Mouse (Mus musculus) midbrain, postnatal 0 days (tissue): ENCODE results near the gene Tiam2. TPM values are rescaled to one million over a fixed set of nuclear protein-coding genes. Genes with fewer than 3 reads are reported as not detected.

Experiments used
- ATAC-seq: fragments of 200-750 bp; cut with Nextera tagmentation; 2 replicates; pipeline ENCODE4 v1.8.0; 2017; ENCODE audit warnings: moderate number of reproducible peaks, mild to moderate bottlenecking, moderate TSS enrichment, moderate library complexity; ENCODE audit not compliant: low FRiP score
- DNase-seq: peaks from one replicate; pipeline ENCODE4 v3.0.0-alpha.2; 2015; ENCODE audit warnings: low spot score
- H3K27ac ChIP-seq: fragments of 300-500 bp; sonication (generic); 2 replicates; pipeline ENCODE4 v1.5.1; 2014; ENCODE audit warnings: low read depth, mild to moderate bottlenecking, low read length, mixed read lengths
- H3K27me3 ChIP-seq: fragments of 300-500 bp; sonication (generic); 2 replicates; pipeline ENCODE4 v1.6.1; 2014; ENCODE audit warnings: low read length, control low read depth, mixed read lengths; ENCODE audit not compliant: insufficient read depth
- H3K36me3 ChIP-seq: fragments of 300-500 bp; sonication (generic); 2 replicates; pipeline ENCODE4 v1.6.1; 2014; ENCODE audit warnings: low read length, control low read depth, mixed read lengths; ENCODE audit not compliant: insufficient read depth
- H3K4me1 ChIP-seq: fragments of 300-500 bp; sonication (generic); 2 replicates; pipeline ENCODE4 v1.6.1; 2014; ENCODE audit warnings: mild to moderate bottlenecking, control low read depth, antibody characterized with exemption, low read length, mixed read lengths; ENCODE audit not compliant: insufficient read depth
- H3K4me2 ChIP-seq: fragments of 300-500 bp; sonication (generic); 2 replicates; pipeline ENCODE4 v1.6.1; 2014; ENCODE audit warnings: low read depth, mild to moderate bottlenecking, low read length, mixed read lengths; ENCODE audit not compliant: poor library complexity, severe bottlenecking
- H3K4me3 ChIP-seq: fragments of 300-500 bp; sonication (generic); 2 replicates; pipeline ENCODE4 v1.5.1; 2014; ENCODE audit warnings: low read depth, mild to moderate bottlenecking, low read length, moderate library complexity
- H3K9ac ChIP-seq: fragments of 300-500 bp; sonication (generic); replicated peaks from 2 replicates; pipeline ENCODE4 v1.6.1; 2014; ENCODE audit warnings: mild to moderate bottlenecking, low read length, moderate library complexity, mixed read lengths; ENCODE audit not compliant: poor library complexity, severe bottlenecking
- H3K9me3 ChIP-seq: fragments of 300-500 bp; sonication (generic); 2 replicates; pipeline ENCODE4 v1.6.1; 2016; ENCODE audit warnings: low read length, control low read depth
- CTCF ChIP-seq: IDR thresholded peaks from 2 replicates; pipeline ENCODE4 v1.5.1; 2016; ENCODE audit warnings: antibody characterized with exemption, mild to moderate bottlenecking
- WGBS: fragments of 180-500 bp; shearing (Covaris S2); extraction: QIAGEN DNeasy Blood & Tissue Kit; methylation state at CpG from one replicate; pipeline ENCODE4 v1.1.7; 2014; 5-methylcytosine and 5-hydroxymethylcytosine counted together
- polyA plus RNA-seq: library from polyadenylated mRNA; unstranded; fragments of >200 nt; fragmentation: Nextera tagmentation; extraction: Ambion mirVana; gene quantifications from 2 replicates; pipeline ENCODE4 v1.2.1, GENCODE M21; 2015
- total RNA-seq: library from RNA; depleted of rRNA; stranded (reverse); fragments of >200 nt; gene quantifications from 2 replicates; pipeline ENCODE4 v1.2.3, GENCODE M21; 2014

Tiam2 gene
- total and polyA plus RNA-seq, 2 experiments from 2014 or later, result 1.7 to 6.9 TPM

DNA sequence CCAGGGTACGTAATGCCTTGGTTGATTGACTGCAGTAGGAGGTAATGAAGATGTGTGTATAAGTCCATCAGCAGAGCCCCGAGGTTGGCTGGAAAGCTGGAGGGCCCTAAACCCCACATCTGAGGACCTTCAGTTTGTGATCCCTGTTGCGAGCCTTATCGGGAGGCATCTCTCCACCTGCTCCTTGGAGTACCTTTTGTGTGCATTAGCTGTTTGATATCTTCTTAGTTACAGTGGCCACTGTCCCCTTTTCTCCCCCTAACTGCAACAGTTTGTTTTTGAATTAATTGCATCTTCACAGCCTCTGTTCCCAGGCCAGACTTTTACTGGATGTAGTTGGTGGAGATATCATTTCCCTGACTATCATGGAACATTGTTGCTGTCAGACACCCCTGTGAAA is 10.8 kb upstream of the Tiam2 start:
- Histone ChIP-seq H3K4me3 (no peak overlapping the region), H3K27me3 (no peaks in the 10 kb centered on the region), H3K9ac (no peak overlapping the region), H3K9me3 (no peaks in the 10 kb centered on the region), H3K27ac (no peak overlapping the region), H3K4me2 (no peak overlapping the region), H3K4me1 (no peaks in the 10 kb centered on the region), H3K36me3 (no peaks in the 10 kb centered on the region)
- no peak for ATAC-seq
- no peak for DNase-seq
- WGBS, result 90% methylated on average over 4 of the region's 4 CpGs
- TF ChIP-seq CTCF, result no peak

DNA sequence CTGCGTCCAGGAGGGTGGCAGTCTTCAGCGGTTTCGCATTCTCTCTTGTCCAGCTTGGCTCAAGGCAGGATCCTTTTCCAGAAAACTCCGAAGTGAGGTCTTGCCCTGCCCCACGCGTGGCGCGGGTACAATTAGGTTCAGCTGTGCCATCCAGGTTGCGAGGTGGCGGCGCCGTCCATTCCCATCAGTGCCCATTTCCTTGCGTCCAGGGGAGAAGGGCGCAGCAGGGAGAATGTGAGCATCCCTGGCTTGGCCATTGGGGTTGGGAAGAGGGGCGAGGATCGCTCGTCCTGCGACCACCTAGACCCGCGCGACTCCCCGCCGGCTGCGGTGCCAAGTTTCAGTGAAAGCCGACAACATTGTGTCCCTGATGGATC is 518 bp downstream of the Tiam2 start:
- H3K27me3 ChIP-seq, result peaks cover 21% of the 10 kb centered on the region; the same call in 1 of the 2 replicates
- peak overlapping the region; percentile 42 for H3K4me3 ChIP-seq
- DNase-seq (no peak), ATAC-seq (peak; percentile 13; the same call in 1 of the 2 replicates)
- no peaks in the 10 kb centered on the region for H3K9me3 ChIP-seq
- no peak for TF ChIP-seq CTCF
- H3K4me1 ChIP-seq, result peaks cover 5% of the 10 kb centered on the region; the same call in 1 of the 2 replicates
- under 1% methylated on average over 25 of the region's 25 CpGs for WGBS
- H3K4me2 ChIP-seq, result peak overlapping the region; percentile 71
- no peak overlapping the region for H3K27ac ChIP-seq
- 0 out of 2 replicates have a peak overlapping the region, but pooled peaks have one; percentile 46 for H3K9ac ChIP-seq
- no peaks in the 10 kb centered on the region for H3K36me3 ChIP-seq

DNA sequence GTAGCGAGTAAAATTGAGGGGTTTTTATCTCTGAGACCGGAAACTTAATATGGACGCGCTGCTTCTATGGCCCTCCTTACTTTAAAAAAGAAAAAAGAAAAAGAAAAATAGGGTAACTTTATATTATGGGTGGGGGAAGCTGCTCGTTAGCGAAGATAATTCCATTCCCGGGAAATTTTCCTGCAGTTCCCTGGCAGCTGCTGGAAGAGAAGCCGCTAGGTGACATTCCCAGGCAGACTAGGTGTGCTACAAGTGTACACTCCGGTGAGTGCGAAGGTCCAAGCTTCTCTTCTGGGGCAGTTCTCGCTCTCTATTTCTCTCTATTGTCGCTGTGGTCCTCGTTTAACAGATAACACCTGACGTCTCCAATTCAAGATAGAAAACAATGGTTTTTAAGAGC is 962 bp downstream of the Tiam2 start:
- Histone ChIP-seq H3K27ac (no peak overlapping the region), H3K4me3 (peak overlapping the region; percentile 42), H3K36me3 (no peaks in the 10 kb centered on the region), H3K4me2 (peak overlapping the region; percentile 71), H3K9ac (0 out of 2 replicates have a peak overlapping the region, but pooled peaks have one; percentile 46), H3K4me1 (peaks cover 5% of the 10 kb centered on the region; the same call in 1 of the 2 replicates), H3K9me3 (no peaks in the 10 kb centered on the region), H3K27me3 (peaks cover 21% of the 10 kb centered on the region; the same call in 1 of the 2 replicates)
- TF ChIP-seq CTCF, result no peak
- WGBS, result 6% methylated on average over 14 of the region's 14 CpGs
- ATAC-seq (no peak), DNase-seq (no peak)

DNA sequence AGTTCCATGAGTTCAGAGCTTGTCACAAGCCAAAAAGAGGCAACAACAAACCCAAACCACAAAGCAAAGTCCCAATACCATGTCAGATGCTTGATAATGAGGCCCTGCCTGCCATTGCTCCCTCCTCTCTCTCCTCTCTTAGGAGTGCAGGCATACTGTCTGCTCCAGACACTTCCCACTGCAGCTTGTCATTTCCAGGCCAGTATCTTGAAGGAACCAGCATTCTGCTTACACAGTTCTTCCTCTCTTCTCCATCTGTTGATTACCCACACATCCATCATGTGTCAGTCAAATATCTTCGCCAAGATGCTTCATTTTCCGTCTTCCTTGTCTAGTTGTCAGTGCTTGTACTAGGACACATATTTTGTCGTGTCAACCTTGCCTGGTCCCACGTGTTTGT is 2.4 kb downstream of the Tiam2 start:
- no peak for ATAC-seq
- Histone ChIP-seq H3K9me3 (no peaks in the 10 kb centered on the region), H3K36me3 (no peaks in the 10 kb centered on the region), H3K4me2 (no peak overlapping the region), H3K27ac (no peak overlapping the region), H3K4me3 (no peak overlapping the region), H3K4me1 (peaks cover 5% of the 10 kb centered on the region; the same call in 1 of the 2 replicates), H3K9ac (no peak overlapping the region), H3K27me3 (peaks cover 21% of the 10 kb centered on the region; the same call in 1 of the 2 replicates)
- no peak for TF ChIP-seq CTCF
- DNase-seq, result no peak
- 82% methylated on average over 4 of the region's 4 CpGs for WGBS

DNA sequence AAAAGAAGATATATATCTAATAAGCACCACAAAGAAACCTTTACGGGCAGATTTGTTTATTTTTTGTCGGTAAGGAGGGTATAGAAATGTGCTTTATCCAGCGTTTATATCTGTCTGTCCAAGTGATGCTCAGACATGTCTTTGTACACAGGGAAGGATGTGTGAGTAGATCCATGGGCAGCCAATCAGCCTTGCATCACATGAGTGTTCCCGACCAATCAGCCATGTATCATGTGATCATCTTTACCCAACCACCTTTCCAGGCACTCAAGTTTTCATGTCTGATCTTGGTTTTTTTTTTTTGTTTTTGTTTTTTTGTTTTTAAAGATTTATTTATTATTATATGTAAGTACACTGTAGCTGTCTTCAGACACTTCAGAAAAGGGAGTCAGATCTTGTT is 3.1 kb downstream of the Tiam2 start:
- Histone ChIP-seq H3K36me3 (no peaks in the 10 kb centered on the region), H3K27me3 (peaks cover 21% of the 10 kb centered on the region; the same call in 1 of the 2 replicates), H3K4me3 (no peak overlapping the region), H3K9me3 (no peaks in the 10 kb centered on the region), H3K4me1 (peaks cover 5% of the 10 kb centered on the region; the same call in 1 of the 2 replicates), H3K4me2 (no peak overlapping the region), H3K9ac (no peak overlapping the region), H3K27ac (no peak overlapping the region)
- ATAC-seq (no peak), DNase-seq (no peak)
- 94% methylated on average over 4 of the region's 4 CpGs for WGBS
- TF ChIP-seq CTCF, result no peak

DNA sequence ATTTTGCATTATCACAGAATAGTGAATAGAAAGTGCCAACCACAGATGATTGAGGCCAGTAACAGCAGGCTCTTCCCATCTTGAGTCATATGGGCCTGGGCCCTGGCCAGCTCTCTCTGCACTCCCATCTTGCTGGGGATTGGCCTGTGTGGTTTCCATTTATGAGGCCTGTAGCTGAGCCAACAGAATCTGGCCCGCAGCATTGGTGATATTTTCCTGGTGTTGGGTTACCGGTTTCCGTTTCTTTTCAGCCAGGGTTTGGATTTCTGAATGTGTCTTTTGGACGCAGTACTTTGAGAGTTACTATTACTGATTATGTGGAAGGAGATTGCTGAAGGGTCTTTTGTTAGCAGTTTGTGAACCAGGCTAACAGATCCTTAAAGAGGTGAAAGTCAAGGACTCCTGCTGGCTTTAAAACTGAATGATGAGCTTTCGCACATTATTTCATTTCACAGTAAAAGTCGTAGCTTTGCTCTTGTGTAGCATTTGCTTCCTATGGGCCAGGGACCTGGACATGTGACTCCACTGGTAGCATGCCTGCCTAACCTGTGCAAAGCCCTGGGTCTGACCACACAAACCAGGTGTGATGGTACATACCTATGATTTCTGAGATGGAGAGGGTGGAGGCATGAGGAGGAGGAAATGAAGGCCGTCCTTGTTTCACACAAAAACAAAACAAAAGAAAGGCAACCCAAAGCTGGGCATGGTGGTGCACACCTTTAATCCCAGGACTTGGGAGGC is 5.5 kb downstream of the Tiam2 start:
- Histone ChIP-seq H3K4me3 (no peak overlapping the region), H3K27me3 (peaks cover 9% of the 10 kb centered on the region; the same call in 1 of the 2 replicates), H3K4me1 (no peaks in the 10 kb centered on the region), H3K9ac (no peak overlapping the region), H3K36me3 (no peaks in the 10 kb centered on the region), H3K9me3 (no peaks in the 10 kb centered on the region), H3K27ac (no peak overlapping the region), H3K4me2 (no peak overlapping the region)
- TF ChIP-seq CTCF, result no peak
- 76% methylated on average over 7 of the region's 7 CpGs for WGBS
- DNase-seq (peak; percentile 79), ATAC-seq (no peak)
